Mouse (Mus musculus): ENCODE measurements around the gene Bpifb9a.
A peak's percentile ranks its signal among the peaks of the same experiment; 100 is the strongest.
"Not testable (repeated sequence)": the region's sequence is repeated elsewhere in the genome, so short reads cannot be mapped to it uniquely, and the experiment has no call there.

The Bpifb9a gene

DNA sequence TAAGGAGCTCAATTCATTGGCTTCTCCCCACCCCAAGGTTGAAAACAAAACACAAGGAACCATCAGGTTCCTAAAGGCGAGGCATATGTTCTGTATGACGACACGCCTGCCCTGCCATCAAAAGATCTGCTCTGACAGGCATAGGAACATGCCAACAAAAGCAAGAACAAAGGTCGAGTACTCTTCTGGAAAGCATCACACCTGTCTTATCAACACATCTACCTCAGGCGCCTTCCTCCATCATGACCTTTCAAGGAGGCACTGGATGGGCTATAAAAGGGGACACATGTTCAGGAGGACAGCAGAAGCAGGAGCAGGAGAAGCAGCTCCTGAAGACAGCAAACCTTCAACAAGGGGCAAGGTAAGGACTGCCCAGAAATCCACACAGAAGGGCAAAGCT is at the start of gene Bpifb9a:
Gene Bpifb9a, plus strand, starts transcription at position 301 of the 400 bp plus-strand sequence.
- DNase-seq (ENCODE audit: low spot score in 2 of 2) = not testable (repeated sequence)

DNA sequence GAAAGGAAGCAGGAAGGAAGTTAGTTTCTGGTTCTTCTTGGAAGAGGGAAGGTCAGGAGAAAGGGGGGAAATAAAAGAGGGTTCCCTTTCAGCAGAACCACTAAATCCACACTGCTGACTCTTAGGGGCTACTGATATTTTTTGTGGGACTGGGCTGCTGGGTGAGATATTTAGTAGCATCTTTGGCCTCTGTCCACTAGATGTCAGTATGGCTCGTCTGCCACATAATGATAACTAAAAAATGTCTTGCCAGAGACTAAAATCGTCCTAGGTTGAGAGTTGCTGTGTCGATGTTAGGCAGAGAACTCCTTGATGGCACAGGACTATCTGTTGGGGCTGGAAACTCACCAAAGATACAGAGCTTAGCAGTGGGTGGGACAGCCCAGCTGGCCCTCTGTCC is 48.5 kb upstream of the Bpifb9a start:
- DNase-seq (ENCODE audit: low spot score in 2 of 2) = no peak

DNA sequence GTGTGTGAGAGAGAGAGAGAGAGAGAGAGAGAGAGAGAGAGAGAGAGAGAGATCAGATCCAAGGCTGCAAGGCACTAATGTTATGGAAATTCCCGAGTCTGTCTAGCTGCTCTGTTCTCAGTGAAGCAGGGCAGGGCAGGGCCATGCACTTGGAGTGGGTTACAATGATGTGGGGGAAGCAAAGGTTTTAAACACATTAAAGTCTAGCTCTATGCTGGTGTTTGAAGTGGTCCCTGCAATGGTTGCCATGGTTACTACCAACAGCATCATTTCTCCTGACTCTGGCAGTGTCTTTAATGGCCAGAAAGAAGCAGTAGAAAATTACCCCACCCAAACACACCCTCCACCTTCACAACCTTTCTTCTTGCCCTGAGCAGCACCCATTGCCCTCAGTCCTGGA is 46.5 kb upstream of the Bpifb9a start:
- no peak for DNase-seq (ENCODE audit: low spot score in 2 of 2)

DNA sequence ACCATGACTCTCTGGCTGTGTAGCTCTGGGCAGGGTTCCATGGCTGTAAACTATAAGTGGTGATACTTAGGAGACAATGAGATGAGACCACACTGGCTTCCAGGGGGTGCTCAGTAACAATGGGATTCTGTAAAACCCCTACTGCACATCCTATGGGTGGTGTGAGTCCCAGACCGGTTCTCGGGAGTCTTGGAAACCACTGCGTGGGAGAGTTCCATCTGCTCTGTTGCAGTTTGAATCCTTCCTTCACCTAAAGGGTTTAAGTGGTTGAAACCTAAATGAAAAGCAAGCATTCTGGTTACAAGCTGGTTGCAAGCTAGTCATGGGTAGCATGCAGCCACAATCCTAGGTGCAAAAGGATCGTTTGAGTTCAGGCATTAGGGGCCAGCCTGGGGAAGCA is 45.8 kb upstream of the Bpifb9a start:
- DNase-seq (ENCODE audit: low spot score in 2 of 2) = no peak

DNA sequence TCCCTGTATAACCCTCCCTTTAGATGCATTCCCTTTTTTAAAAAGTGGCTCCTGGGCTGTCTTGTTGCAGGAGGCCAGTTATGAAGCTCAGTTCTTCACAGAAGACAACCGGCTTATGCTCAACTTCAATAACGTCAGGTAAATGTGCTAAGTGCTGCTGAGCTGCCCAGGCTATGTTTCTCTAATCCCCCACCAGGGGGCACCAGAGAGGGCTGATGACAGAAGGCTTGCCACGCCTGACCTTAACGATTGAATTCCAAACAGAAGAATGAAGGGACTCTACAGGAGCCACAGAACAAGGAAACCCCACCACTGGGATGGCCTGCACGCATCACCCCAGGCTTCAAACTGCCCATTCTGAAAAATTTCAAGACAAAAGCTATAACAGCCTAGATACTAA is 42.5 kb upstream of the Bpifb9a start:
- DNase-seq (ENCODE audit: low spot score in 2 of 2) = peak; percentile 17 to 28

DNA sequence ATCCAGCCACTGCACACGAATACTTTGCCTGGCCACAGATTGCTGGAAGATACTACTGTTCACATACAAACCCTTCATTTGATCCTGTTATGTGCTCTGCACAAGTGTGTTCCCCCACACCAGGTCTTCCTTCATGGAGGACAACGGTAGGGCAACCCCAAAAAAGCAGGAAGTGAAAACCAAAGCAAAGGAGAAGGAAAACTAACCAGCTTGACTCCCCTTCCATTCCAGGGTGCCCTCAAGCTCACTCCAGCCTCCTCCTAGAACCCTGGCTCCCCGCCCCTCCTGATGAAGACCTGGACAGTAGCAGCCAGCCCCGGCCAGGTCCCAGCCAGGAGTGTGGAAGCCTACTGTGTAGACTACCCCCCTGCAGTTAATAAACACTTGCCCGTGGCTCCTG is 37.7 kb upstream of the Bpifb9a start:
- DNase-seq (ENCODE audit: low spot score in 2 of 2) = no peak

DNA sequence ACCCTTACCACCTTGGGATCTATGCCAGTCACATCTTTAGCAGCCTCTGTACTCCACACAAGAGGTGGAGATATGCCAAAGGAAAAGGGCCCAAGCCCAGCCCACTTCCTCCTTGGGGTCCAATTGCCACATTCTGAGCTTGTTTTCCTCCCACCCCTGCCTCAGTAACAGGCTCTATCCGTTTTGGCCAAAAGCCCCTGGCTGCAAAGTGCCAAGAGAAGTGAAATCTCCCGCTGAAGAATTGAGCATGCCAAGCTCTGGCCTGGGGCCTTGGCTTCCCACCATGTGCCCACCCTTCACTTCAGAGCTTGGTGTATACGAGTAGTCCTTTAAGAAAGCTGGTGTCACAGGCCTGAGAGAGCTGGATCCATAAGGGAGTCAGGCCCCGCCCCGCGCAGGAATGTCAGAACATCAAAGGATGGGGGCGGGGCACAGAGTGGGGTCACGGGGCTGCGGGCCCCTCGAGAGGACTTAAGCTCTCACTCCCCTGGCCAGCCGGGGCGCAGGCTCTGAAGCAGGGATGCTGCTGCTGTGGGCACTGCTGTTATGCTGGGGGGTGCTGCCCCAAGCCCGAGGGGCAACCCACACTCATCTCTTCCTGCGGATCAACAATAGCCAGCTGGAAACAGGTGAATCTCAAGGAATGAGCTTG is 34.3 kb upstream of the Bpifb9a start, which contains the start of gene Bpifb5:
Gene Bpifb5, plus strand, starts transcription at position 478 of the 652 bp plus-strand sequence.
- DNase-seq (ENCODE audit: low spot score in 2 of 2) = no peak

DNA sequence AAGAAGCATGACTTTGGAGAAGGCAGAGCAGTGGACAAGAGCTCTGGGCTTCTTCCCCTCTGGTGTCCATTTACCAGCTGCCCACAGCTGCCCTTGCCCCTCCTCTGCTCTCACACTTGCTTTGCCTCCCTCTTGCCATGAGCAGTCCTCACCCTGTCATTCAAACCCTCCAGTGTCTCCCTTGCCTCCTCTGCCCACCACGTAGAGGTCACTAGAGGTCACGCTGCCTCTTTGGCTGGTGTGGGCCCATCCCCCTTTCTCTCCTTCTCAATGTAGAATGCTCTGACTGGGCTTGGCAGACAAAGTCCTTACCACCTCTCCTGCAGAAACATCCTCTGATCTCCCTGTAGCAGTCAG is 33.8 kb upstream of the Bpifb9a start:
- DNase-seq (ENCODE audit: low spot score in 2 of 2) = no peak

DNA sequence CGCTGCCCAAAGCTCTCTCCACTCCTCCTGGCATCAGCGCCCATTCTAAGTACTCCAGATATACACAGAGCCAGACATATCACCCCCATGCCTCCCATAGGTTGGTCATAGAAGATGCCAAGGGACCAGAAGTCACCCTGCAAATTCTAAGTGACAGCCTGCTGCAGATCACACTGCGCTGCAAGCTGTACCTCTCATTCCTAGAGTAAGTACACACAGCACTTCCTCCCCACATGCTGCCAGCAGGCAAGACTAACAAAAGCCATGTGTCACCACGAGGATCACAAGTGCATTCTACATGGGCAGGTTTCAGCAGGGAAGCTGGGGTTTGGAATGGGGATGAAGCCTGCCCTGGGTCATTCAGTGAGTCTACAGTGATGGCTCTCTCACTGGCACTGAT is 30.7 kb upstream of the Bpifb9a start:
- DNase-seq (ENCODE audit: low spot score in 2 of 2) = no peak

DNA sequence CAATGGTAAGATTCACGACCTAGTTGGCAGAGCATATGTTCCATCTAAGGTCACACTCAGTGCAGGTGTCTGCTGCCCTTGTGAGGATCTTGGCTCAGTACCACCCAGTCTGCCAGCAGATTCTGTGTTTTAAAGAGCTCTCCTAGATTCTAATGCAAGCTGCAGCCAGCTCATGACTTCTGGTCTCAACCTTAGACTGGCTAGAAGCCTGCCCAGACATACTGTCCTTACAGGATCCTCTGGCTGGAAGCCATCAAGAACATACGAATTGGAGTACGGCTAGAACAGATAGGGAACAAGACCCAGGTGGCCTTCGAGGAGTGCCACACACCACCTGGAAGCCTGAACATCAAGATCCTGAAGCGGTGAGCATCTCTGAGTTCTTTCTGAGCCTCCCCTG is 29.8 kb upstream of the Bpifb9a start:
- no peak for DNase-seq (ENCODE audit: low spot score in 2 of 2)

DNA sequence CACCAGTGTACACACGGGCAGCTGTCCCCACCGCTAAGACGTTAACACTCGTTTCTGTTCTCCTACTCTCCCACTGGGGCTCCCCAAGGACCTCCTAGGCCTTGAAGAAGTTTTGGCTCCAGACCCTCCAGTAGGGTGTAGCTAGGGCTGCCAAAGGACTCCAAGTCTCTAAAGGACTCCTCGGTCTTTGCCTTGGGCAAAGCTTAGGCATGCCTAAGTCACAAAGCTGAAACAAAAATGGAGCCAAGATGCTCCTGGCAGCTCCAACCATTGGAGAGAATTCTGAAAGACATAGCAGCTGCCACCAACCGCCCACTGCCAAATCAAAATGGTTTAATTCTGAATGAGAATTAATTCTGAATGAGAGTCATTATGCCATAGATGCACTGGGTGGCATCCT is 24.2 kb upstream of the Bpifb9a start:
- DNase-seq (ENCODE audit: low spot score in 2 of 2) = no peak

DNA sequence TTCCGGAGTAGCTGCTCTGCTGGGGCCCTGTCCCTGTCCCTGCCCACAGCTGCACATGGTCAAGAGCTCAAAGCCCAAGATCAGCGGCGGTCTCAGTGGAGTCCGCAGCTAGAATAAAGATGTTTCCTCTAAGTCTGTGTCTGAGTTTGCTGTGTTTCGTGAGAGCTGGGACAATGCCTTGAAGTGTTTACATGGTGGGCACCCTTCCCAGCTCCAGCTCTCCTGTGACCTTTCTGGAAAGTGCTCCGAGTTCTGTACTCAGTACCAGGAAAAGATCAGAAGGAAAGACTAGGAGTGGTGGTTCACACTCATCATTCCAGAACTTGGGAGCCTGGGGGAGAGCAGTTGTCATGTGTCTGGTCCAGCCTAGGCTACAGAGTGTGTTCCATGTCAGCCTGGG is 16.9 kb upstream of the Bpifb9a start:
- DNase-seq (ENCODE audit: low spot score in 2 of 2) = no peak

DNA sequence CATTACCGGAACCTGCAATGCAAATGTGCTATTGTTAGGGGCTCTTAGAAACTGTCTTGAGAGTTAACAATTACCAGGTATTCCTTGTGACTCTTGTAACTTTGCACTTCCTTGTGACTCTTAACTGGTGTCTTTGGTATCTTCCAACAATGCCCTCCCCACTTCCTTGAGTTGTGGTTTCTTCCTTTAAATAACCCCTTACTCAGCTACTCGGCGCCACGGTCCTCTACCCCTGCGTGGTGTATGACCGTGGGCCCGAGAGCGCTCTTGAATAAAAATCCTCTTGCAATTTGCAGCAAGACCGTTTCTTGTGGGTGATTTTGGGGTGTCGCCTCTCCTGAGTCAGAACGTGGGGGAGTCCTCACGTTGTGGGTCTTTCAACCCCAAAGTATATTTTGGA is 14.9 kb upstream of the Bpifb9a start:
- not testable (repeated sequence) for DNase-seq (ENCODE audit: low spot score in 2 of 2)

DNA sequence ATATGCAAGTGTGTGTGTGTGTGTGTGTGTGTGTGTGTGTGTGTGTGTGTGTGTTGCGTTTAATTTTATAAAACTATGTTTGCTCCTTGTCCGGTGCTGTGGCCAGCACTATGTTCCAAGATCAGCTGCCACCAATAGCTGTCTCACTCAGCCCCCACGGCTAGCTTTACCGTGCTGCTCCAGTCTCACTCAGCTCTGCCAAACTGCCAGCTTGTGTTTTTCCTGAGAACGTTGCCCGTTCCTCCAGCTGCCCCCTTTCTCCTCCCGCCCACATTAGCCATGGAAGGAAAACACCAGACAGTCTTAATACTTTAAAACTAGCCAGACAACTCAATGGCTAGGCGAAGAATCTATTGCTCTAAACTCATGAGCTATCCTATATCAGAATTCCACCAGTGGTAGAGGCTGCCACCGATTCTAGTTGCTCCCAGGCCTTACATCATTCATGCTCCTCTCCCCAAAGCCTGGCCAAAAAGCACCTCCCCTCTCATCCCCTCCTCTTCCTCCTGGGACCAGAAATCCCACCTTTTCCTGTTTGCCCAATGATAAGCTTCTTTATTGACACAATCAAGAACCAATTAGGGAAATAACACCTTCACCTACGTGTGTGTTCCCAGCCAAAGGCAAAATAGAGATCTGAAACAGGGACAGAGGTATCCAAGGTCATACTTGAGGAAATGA is 14.2 kb upstream of the Bpifb9a start:
- DNase-seq (ENCODE audit: low spot score in 2 of 2) = no peak

DNA sequence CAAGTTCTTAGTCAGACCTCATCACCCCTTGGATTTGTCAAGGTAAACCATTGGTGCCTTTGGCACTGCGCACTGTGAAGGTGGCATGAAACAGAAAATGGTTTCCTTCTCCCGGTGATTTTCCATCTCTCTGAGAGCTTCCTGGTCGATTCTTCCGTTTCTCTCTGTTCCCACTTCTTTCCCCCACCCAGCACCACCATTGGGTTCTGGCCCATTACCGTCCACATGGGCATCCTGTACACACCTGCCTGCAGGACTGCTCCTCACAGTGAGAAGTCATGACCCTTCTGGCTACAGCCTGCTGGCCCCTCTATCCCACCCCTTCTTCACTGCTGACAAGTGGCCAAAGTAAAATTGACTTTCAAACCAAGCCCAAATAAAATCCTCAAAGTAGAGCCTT is 12.3 kb upstream of the Bpifb9a start:
- DNase-seq (ENCODE audit: low spot score in 2 of 2) = no peak

DNA sequence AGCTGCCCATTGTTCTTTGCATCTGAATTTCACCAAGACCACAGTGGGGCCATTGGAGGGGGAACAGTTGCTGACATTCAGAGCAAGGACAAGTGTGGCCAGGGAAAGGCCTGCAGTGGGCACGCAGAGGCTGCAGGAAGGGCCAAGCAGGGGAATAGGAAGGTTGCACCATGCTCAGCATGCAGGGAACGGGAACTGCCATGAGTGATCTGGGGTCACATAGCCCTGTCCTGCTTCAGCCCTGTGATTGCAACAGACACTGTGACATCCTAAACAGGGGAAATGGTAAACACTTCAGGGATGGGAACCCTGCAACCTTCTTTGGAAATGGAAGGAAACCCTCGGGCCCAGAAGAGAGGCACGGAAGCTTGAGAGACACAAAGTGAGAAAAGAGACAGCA is 2.4 kb upstream of the Bpifb9a start:
- DNase-seq (ENCODE audit: low spot score in 2 of 2) = not testable (repeated sequence)

DNA sequence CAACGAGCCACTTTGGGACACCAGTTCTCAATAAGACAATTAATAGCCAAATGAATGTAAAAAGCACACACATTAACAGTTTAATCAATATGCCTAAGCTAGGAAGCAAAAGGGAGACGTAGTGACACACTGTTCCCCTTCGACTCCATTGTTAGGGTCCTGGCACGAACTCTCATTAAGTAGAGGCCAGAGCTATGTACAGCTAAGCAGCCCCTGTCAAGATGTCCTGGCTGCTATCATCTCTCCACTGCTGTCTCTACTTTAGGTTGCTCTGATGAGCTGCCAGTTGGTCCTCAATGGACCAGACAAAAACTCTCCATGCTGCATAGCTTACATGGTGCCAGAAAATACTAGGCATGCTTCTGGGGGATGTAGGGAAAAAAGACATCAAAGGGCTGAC is 1.9 kb upstream of the Bpifb9a start:
- no peak for DNase-seq (ENCODE audit: low spot score in 2 of 2)

DNA sequence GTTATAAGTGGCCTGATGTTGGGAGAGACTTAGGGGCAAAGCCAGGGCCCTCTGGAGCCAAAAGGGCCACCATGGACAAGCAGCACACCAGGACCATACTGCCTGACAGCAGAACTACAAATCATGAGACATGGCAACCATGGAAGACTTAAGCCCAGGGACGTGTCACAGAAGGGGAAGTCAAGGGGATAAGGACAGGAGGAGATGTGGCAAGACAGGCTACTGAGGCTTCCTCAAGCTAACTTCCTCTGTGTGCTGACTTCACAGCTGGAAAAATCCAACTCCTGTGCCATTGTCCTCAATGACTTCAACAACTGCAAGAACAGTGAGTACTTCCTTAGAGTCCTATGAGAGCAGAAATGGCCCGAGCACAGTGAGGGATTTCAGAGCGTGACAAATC is 6.7 kb downstream of the Bpifb9a start:
- DNase-seq (ENCODE audit: low spot score in 2 of 2) = not testable (repeated sequence)

DNA sequence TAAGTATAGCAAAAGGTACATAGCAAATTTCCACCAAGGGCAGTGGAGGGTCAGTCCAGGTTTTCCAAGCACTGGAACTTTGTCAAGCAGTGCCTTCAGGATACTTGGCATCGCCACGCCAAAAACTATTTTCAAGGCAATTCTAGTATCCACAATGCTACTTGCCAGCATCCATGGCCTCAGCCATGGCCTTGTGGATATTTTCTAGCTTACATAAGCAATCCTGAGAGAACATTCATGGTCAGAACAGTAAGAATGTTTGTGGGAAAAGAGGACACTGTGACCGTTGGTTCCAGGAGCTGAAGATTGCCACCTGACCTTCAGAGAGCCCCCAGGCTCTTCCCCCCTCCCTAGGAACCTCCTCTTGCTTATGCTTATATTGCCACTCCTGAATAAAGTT is 34.2 kb downstream of the Bpifb9a start:
- not testable (repeated sequence) for DNase-seq (ENCODE audit: low spot score in 2 of 2)

DNA sequence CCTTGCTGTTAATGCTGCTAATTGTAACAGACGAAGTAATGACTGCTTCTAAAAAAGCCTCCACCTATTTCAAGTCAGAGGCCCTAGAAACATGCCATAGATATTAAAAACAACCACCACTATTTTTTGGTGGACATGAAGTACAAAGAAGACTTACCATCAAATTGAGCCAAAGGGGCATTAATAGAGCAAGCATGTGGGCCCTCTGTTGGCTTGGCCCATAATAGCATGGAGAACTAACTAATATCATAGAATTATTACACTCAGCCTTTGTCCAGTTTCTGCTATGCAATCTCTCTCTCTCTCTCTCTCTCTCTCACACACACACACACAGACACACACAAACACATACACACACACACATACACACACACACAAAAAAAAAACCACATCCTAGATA is 35.2 kb downstream of the Bpifb9a start:
- DNase-seq (ENCODE audit: low spot score in 2 of 2) = no peak

DNA sequence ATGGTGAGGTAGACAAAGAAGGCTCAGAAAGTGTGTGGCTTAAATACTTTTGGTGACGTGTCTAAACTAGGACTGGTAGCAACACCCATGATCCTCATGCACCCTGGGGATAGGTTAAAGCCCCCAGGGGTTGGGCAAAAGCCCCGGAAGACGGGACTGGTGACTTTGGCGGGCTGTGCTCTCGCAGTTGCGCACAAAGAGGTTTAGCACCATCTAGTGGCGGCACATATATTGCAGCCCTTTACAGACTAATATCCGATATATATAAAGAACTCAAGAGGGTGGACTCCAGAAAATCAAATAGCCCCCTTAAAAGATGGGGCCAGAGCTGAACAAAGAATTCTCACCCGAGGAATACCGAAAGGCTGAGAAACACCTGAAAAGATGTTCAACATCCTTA is 37.1 kb downstream of the Bpifb9a start:
- DNase-seq (ENCODE audit: low spot score in 2 of 2) = peak in 1 of 2 experiments; percentile 32

DNA sequence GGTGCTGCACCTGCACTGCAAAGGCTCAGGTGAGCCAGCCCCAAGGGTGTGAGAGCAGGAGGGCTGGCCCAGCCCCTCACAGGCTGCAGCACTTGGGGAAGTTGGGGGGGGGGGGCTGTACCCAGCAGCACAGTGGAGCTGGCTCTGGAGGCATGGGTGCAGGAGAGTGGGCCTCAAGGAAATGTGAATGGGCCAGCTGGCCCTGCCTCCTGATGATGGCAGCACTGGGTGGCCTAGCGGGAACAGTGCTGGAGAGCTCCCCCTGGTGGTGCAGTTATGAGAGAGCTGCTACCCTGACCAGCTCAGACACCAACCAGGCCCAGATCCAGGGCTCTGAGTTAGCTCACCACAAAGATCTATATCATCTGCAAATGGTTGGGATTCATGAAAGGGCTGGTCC is 42.8 kb downstream of the Bpifb9a start:
- peak; percentile 43 to 67 for DNase-seq (ENCODE audit: low spot score in 2 of 2)

DNA sequence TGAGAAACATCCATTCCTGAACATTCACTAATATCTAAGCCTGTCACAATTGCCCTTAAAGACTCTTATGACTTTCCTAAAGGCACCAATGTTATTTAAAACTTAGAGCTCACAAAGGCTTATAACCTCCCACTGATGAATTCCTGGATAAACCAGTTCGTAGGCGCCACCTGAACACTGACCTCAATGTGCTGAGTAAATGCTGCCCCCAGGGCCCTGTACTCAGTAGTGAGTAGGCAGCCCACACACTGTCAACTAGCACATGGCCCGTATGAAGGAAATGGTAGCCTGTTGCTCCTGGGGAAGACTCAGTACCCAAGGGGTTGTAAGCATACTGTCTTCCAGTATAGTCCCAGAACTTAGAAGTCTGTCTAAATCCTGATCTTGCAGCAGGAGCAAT is 44.1 kb downstream of the Bpifb9a start:
- DNase-seq (ENCODE audit: low spot score in 2 of 2) = no peak

DNA sequence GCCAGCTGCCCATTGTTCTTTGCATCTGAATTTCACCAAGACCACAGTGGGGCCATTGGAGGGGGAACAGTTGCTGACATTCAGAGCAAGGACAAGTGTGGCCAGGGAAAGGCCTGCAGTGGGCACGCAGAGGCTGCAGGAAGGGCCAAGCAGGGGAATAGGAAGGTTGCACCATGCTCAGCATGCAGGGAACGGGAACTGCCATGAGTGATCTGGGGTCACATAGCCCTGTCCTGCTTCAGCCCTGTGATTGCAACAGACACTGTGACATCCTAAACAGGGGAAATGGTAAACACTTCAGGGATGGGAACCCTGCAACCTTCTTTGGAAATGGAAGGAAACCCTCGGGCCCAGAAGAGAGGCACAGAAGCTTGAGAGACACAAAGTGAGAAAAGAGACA is 47.0 kb downstream of the Bpifb9a start:
- not testable (repeated sequence) for DNase-seq (ENCODE audit: low spot score in 2 of 2)
